Mouse (Mus musculus) lung, adult 18-20 months (tissue): ENCODE measurements at regions not wholly inside any gene's neighbourhood (a gene's known extent, or its start where the extent isn't known, plus 50 kb on each side); places are given as distances from the start of the nearest gene placed in this dataset.
A peak's percentile ranks its signal among the peaks of the same experiment; 100 is the strongest.

ENCODE experiments used
- DNase-seq, 2 experiments: peaks; one replicate each; pipeline ENCODE4 v3.0.0; 2022; ENCODE audit warnings: mixed read lengths in 2 of 2

GRCm38 (mm10) chr14:87865216-87866202, 449.1 kb downstream of the Tdrd3 start:
- DNase-seq: no peak

- no peak for DNase-seq
Measured at GRCm38 (mm10) chr14:87901784-87902183, 485.3 kb downstream of the Tdrd3 start.

- DNase-seq: peak in 1 of 2 experiments; percentile 4
Measured at GRCm38 (mm10) chr14:87902416-87902815, 486.0 kb downstream of the Tdrd3 start.
